Mouse (Mus musculus) spleen, adult 2 months (tissue): ENCODE data around the gene Agbl5.

Source experiments
- CTCF ChIP-seq: fragments of 200-500 bp; IDR thresholded peaks from 2 replicates; pipeline ENCODE4 v1.5.1; 2011; ENCODE audit warnings: mild to moderate bottlenecking, inconsistent platforms; ENCODE audit not compliant: insufficient read depth, insufficient read length, insufficient replicate concordance; ENCODE audit errors: extremely low read depth
- POLR2A ChIP-seq: fragments of 200-500 bp; IDR thresholded peaks from 2 replicates; pipeline ENCODE4 v1.6.1; 2011; ENCODE audit warnings: low read depth, low read length, inconsistent platforms

GRCm38 (mm10) chr5:30912156-30912555 is 23.7 kb downstream of the Agbl5 start:
- TF ChIP-seq POLR2A (no peak), CTCF (no peak)
